Mouse (Mus musculus) kidney, adult 18-20 months (tissue): ENCODE data around the gene Atxn1.

ENCODE experiments used
- DNase-seq: peaks from one replicate; pipeline ENCODE4 v3.0.0; 2021

Gene Atxn1

GRCm38 (mm10) chr13:45964853-45965593 is at the start of gene Atxn1:
TSS of gene Atxn1 (minus strand) at chr13:45965008.
- peak; percentile 89 for DNase-seq

DNA sequence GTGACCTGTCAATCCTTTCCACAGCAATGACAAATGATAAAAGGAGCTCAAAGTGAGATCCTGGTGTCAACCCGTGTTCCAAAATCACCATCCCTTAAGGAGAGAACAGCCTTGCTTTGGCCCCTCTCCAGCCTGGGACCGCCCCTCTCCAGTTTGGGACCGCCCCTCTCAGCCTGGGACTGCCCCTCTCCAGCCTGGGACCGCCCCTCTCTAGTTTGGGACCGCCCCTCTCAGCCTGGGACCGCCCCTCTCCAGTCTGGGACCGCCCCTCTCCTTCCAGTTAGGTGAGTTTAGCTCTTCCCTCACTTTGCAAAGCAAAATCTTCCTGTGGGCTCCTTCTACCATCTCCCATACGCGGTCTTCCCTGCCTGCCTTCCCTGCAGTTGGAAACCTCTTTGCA is 46.4 kb upstream of the Atxn1 start:
- DNase-seq = no peak

DNA sequence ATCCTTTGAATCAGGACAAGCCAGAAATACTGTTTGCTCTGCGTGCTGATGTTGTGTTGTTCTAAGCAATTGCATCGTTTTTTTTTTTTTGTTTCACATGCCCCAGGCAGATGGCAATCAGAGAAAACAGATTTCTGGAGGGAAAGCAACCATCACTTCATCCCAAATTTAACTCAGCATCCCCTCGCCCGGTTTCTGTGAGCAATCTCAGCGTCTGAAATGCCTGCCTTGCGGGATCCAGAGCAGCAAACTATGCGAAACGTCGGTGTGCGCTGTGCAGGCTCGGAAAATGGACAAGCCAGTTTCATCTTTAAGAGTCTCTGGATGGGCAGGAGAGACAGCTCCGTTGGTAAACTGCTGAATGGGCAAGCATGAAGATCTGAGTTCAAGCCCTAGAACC is 45.3 kb upstream of the Atxn1 start:
- DNase-seq = no peak

- DNase-seq = no peak
Measured at GRCm38 (mm10) chr13:46008831-46009666, 44.2 kb upstream of the Atxn1 start.

GRCm38 (mm10) chr13:46006211-46007102 is 41.6 kb upstream of the Atxn1 start:
- peak; percentile 55 for DNase-seq

GRCm38 (mm10) chr13:46005656-46006055 is 40.8 kb upstream of the Atxn1 start:
- DNase-seq = no peak

DNA sequence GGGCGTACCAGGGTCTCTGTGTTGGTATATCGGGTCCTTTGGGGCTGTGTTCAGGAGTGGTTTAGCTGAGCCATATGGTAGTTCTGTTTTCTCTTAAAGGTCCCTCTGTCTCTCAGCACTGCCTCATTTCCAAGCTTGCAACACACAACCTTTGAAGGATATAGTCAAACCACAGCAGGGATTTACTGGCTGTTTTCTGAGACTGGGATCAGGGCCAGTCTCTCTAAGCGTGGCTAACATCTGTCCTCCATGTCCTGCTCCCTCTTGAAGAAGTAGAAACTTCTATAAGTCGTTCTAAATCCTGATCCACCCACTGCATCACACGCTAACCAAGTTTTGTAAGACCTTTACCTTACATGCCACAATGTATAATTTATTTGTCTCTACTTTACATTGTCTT is 36.5 kb upstream of the Atxn1 start:
- DNase-seq = no peak

GRCm38 (mm10) chr13:45992953-45993352 is 28.1 kb upstream of the Atxn1 start:
- DNase-seq = no peak

DNA sequence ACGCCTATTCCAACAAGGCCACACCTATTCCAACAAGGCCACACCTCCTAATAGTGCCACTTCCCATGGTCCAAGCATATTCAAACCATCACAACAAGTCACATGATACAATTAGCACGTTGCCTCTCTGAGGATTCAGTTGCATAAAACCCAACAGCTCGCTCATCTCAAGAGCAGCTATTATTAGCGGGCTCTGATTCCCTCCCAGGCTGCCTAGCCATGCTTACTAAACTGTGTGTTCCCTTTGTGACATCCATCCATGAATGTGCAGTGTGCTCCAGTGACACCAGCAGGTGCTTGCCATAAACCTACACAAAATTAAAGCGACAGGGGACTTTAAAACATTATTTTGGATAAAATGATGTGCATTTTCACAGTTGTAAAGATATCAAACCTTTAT is 25.7 kb upstream of the Atxn1 start:
- DNase-seq = no peak

- no peak for DNase-seq
Measured at GRCm38 (mm10) chr13:45979246-45979645, 14.4 kb upstream of the Atxn1 start.

GRCm38 (mm10) chr13:45976894-45977293 is 12.1 kb upstream of the Atxn1 start:
- peak; percentile 56 for DNase-seq

DNA sequence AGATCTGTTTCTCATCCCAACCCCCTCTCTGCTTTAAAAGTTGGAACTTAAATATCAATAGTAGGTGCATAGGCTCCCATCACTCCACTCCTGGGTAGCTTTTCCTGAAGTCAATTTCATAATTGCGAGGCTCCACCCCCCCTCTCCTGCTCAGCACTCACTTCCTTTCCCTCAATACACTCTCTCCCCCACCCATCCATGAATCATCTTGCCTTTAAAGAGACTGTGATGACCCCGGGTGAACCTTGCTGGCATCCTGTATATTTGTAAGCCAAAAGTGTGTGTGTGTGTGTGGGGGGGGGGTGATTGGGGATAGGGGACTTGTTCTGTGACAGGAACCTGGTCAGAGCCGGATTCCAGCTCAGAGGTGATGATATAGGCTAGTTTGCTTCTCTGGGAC is 9.8 kb upstream of the Atxn1 start:
- DNase-seq = no peak

GRCm38 (mm10) chr13:45973972-45974490 is 9.2 kb upstream of the Atxn1 start:
- no peak for DNase-seq

- no peak for DNase-seq
Measured at GRCm38 (mm10) chr13:45970920-45971536, 6.2 kb upstream of the Atxn1 start.

DNA sequence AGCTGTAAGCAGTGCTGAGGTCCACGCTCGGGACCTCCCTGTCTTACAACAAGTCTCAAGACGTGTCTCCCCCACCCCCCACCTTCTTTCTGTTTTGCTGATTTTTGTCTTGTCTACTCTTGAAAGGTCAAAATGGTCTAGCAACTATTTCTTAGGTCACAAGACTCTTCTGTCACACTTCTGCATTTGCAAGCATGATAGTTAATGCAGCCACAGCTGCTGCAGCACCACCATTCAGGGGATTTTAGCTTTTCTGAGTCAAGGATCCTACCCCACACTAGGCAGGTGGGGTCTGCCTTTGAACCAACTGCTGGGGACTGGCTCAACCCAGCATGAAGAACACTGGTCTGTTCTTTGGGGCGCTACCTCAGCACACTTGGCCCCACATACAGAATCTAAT is 3.4 kb upstream of the Atxn1 start:
- no peak for DNase-seq

DNA sequence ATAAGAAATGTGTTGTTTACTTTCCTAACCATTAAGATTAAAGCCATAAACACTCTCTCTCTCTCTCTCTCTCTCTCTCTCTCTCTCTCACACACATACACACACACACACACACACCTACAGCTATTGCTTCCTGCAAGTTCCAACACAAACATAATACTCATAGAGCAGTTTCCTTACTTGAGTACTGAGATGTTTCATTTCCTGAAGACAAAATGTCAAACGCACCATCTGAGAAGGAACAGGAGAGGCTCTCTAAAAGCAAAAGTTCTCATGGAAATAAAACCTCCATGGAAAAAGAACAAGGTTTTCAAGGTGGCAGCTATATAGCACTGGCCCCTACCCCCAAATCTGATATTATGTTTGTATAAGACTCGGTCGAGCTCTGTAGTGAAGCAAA is 2.6 kb upstream of the Atxn1 start:
- DNase-seq = no peak

- DNase-seq = peak; percentile 49
Measured at GRCm38 (mm10) chr13:45966586-45966985, 1.8 kb upstream of the Atxn1 start.

DNA sequence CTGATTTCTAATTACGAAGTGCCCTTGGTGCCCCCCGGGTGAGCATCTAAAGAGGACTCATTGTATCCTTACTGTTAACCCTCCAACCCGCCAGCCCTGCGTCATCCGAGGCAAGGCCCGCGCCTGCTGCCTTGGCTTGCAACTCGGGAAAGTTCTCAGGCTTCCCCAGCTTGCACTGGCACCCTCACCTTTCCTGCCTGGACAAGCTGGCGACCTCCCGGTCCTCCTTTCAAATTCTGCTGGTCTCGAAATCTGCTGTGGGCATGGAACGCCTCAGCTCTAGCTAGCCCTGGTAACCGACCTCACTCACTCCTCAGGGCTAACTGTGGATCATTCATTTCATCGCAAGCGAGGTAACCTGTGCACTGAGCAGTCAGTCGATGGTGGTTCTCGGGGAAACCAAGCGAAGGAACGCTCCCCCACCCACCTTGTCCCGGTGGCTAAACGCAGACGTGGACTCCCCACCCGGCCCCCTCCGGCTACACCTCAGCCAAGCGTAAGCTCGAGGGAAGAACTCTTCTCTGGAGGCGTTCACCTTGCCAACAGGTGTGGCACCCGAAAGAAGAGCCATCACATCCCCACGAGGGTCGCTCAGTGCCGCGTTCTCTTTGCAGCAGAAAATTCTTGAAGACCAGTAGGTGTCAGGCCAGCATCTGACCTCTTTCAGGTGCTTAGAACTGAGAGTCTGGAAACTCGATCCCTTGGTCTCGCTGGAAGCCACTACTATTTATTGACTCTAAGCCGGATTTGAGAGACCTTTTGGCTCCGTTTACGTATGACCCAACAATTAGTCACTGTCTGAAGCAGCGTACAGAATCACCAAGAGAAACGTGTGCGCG is 1.0 kb upstream of the Atxn1 start:
- no peak for DNase-seq

- DNase-seq = peak; percentile 66
Measured at GRCm38 (mm10) chr13:45964331-45964852, 416 bp downstream of the Atxn1 start.

- DNase-seq = peak; percentile 91
Measured at GRCm38 (mm10) chr13:45963497-45964330, 1.1 kb downstream of the Atxn1 start.
